Mouse (Mus musculus): ENCODE data around the gene Psme4. TPM values are rescaled to one million over a fixed set of nuclear protein-coding genes. Genes with fewer than 3 reads are reported as not detected.

Gene Psme4
- polyA plus RNA-seq, 1 experiment from 2014 or later: 36.4 TPM

DNA sequence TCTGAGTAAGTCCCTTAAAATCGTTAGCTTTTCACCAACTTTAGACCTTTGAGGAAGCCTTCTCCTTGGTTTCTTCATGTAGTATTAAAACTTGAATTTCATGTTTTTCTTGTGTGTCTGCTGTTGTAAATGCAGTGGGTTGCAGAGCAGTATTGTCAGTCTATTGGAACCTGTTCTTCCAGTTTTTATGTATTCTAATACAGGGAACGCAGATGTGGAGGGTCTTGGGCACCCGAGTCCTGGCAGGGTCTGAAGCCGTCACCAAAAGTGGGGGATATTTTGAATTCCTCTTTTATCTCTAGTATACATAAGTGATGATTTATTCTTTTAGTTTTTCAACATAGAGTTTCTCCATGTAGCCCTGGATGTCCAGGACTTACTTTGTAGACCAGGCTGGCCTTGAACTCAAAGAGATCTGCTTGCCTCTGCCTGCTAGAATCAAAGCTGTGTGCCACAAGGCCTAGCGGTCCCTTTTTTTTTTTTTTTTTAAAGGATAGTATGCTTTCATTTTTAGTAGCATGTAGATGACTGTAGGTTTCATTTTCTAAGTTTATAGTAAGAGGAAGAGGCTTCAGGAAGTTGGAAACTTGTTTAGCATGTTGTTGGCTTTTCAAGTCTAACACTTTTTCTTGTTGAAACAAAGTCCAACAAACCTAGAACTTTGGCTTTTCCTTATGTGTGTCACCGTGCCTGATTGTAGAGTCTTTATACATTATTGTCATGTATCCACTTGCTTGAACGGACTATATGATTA, 14.9 kb downstream of the Psme4 start:
- DNase-seq (ENCODE audit: low read depth, low spot score): no peak
- POLR2A ChIA-PET: no interaction called here
- CTCF ChIA-PET: no interaction called here
- no peaks in the 10 kb centered on the region for H3K27me3 ChIP-seq
- no peak for TF ChIP-seq CTCF (IDR thresholded peaks at IDR 0.05)
- in situ Hi-C loops (cut with MboI; ENCODE audit: low pct_unique_long_range_greater_than_20kb): no loop called here
- no peak for ATAC-seq

DNA sequence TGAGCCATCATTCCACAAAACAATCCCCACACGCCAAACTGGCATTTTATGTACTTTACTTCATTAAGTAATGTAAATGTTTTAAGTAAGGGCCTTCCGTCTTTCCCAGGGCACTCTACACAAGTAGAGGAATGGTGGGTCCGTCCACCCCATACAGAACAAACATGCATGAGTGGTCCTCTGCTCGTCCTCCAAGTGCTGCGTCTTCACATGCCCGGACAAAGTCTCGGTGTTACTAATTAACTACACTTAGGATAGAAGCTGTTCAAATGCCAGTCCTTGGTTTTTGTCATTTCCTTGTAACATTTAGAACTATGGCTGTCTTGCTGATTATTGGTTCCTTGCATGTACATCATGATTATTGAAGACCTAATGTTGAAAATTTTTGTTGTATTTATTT, 21.2 kb downstream of the Psme4 start:
- ChIA-PET POLR2A (no interaction called here), CTCF (interaction anchor here (0.9 kb wide), 1 partner anchor 8 kb away, joined by 3 read pairs; no protein-coding TSS in a partner anchor)
- ATAC-seq (no peak), DNase-seq (ENCODE audit: low read depth, low spot score) (no peak)
- no peak for TF ChIP-seq CTCF (IDR thresholded peaks at IDR 0.05)
- in situ Hi-C loops (cut with MboI; ENCODE audit: low pct_unique_long_range_greater_than_20kb): no loop called here
- no peaks in the 10 kb centered on the region for H3K27me3 ChIP-seq

DNA sequence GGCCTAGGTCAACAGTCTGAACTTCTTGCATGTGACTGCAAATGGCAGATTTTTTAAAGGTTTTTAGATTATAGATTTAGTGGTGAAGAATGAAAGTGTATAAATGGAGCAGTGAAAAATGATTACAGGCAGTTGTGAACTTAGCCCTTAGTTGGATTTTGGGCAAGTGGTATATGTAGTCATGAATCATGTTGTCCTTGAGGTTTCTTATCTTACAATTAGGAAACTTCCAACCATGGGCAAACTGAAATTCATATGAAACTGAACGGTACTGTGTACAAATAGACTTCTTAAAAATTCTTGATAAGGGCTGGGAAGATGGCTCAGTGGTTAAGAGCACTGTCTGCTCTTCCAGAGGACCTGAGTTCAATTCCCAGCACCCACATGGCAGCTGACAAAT, 22.2 kb downstream of the Psme4 start:
- CTCF ChIA-PET: no interaction called here

DNA sequence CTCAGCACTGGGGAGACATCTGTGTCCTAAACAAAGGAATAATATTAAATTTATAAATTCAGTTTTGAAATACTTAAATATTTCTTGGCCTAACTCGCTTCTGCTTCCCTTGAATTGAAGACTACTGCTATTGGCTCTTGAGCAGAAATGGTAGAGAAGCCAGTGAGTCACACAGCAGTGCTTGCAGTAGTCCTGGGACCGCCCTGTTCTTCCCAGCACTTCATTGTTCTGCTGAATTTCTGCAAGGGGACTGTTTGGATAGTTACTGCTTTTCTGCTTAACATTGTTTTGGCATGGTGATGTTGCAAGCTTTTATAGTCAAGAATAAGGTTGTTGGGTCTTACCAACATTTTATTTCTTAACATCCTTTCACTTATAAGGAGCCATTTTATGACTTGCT, 25.7 kb downstream of the Psme4 start:
- in situ Hi-C loops (cut with MboI; ENCODE audit: low pct_unique_long_range_greater_than_20kb): loop anchor here (5.0 kb wide), 1 partner anchor 120 kb away; no protein-coding TSS in a partner anchor
- H3K27me3 ChIP-seq: no peaks in the 10 kb centered on the region
- no peak for TF ChIP-seq CTCF (IDR thresholded peaks at IDR 0.05)
- ATAC-seq (no peak), DNase-seq (ENCODE audit: low read depth, low spot score) (no peak)
- POLR2A ChIA-PET: interaction anchor here (1.0 kb wide), 1 partner anchor 9 kb away, joined by 4 read pairs; no protein-coding TSS in a partner anchor
- CTCF ChIA-PET: no interaction called here

More for the DNA sequence above, 22.2 kb downstream of the Psme4 start:
- in situ Hi-C loops (cut with MboI; ENCODE audit: low pct_unique_long_range_greater_than_20kb): no loop called here
- H3K27me3 ChIP-seq: no peaks in the 10 kb centered on the region
- ATAC-seq: no peak
- no peak for DNase-seq (ENCODE audit: low read depth, low spot score)
- POLR2A ChIA-PET: no interaction called here
- no peak for TF ChIP-seq CTCF (IDR thresholded peaks at IDR 0.05)

DNA sequence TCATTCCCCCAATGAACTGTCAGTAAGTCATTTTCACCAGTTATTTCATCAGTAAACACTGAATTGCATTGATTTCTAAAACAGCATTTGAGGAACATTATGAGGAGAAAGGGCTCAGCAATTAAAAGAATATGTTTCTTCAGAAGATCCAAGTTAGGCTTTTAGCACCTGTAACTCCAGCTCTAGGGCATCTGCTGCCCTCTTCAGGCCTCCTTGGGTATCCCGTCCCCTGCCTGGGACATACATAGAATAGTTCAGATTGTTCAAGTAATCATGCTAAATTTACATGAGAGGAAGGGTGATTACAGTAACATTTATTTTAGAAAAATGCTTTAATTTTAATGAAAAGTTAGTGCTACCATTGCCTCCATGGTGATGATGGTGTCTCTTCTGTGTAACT, 28.0 kb downstream of the Psme4 start:
- peak; percentile 78 for ATAC-seq
- no peaks in the 10 kb centered on the region for H3K27me3 ChIP-seq
- ChIA-PET POLR2A (no interaction called here), CTCF (interaction anchor here (1.3 kb wide), 3 partner anchors 11 to 124 kb away, joined by 3 read pairs; no protein-coding TSS in a partner anchor)
- in situ Hi-C loops (cut with MboI; ENCODE audit: low pct_unique_long_range_greater_than_20kb): loop anchor here (5.0 kb wide), 1 partner anchor 122 kb away; no protein-coding TSS in a partner anchor
- no peak for DNase-seq (ENCODE audit: low read depth, low spot score)
- peak; percentile 91 for TF ChIP-seq CTCF (IDR thresholded peaks at IDR 0.05)

DNA sequence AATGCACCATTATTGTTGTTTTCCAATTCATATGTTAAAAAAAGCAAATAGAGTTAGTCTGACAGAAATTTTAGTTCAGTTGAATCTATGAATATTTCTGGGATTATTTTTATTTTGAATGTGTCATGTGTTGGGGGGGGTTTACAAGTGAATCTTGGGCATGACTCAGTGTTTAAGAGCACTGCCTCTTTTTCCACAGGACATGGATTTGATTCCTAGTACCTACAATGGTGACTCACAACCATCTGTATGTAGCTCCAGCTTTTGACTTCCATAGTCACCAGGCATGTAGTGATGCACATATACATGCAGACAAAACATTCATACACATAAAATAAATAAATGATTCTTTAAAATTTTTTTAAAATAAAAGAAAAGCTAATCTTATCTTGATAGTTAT, 28.6 kb downstream of the Psme4 start:
- ChIA-PET POLR2A (no interaction called here), CTCF (interaction anchor here (0.8 to 1.7 kb wide), 8 partner anchors 8 to 126 kb away, joined by 3 to 5 read pairs (median 3); no protein-coding TSS in a partner anchor)
- in situ Hi-C loops (cut with MboI; ENCODE audit: low pct_unique_long_range_greater_than_20kb): loop anchor here (25.0 kb wide), 1 partner anchor 688 kb away; no protein-coding TSS in a partner anchor
- DNase-seq (ENCODE audit: low read depth, low spot score) (no peak), ATAC-seq (no peak)
- no peak for TF ChIP-seq CTCF (IDR thresholded peaks at IDR 0.05)
- no peaks in the 10 kb centered on the region for H3K27me3 ChIP-seq

DNA sequence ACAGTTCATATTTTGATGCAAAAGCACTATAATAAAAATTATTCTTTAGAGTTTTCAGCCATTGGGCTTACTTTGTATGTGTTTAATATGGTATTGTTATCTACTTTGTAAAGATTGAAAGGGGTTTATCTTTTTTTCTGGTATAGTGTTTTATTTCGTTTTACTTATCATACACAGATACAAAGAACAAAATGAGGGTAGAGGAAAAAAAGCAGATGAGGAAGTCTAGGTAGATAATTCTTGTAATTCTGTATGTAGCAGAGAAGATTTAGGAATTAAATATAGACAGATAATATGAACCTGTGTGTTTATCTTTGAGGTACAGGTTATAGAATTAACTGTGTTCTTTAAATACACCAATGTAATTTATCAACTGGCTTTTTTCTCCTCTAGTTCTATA, 30.9 kb downstream of the Psme4 start:
- ChIA-PET POLR2A (interaction anchor here (1.0 kb wide), 1 partner anchor 11 kb away, joined by 6 read pairs; no protein-coding TSS in a partner anchor), CTCF (no interaction called here)
- no peak for ATAC-seq
- in situ Hi-C loops (cut with MboI; ENCODE audit: low pct_unique_long_range_greater_than_20kb): loop anchor here (25.0 kb wide), 1 partner anchor 690 kb away; no protein-coding TSS in a partner anchor
- no peak for TF ChIP-seq CTCF (IDR thresholded peaks at IDR 0.05)
- H3K27me3 ChIP-seq: no peaks in the 10 kb centered on the region
- no peak for DNase-seq (ENCODE audit: low read depth, low spot score)

DNA sequence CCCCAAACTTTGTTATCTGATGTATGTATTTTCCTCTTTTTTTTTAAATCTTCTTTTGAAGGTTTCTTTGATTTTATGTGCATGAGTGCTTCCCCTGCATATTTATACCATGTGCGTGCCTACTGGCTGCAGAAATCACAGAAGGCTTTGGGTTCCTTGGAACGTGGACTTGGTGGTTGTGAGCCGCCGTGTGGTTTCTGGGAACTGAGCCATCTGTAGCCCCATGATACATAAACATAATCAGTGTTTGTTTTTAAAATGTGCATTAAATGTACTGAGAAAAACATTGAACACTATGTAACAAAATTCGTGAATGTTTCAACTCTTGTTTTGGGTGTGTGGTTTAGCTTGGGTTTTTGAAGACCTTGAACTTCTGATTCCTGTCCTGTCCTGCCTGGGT, 49.6 kb downstream of the Psme4 start:
- in situ Hi-C loops (cut with MboI; ENCODE audit: low pct_unique_long_range_greater_than_20kb): loop anchor here (25.0 kb wide), 1 partner anchor 709 kb away; no protein-coding TSS in a partner anchor
- POLR2A ChIA-PET: no interaction called here
- CTCF ChIA-PET: interaction anchor here (1.1 to 1.2 kb wide), 2 partner anchors 14 to 17 kb away, joined by 3 to 4 read pairs; no protein-coding TSS in a partner anchor
- ATAC-seq (no peak), DNase-seq (ENCODE audit: low read depth, low spot score) (no peak)
- H3K27me3 ChIP-seq: no peaks in the 10 kb centered on the region
- no peak for TF ChIP-seq CTCF (IDR thresholded peaks at IDR 0.05)

DNA sequence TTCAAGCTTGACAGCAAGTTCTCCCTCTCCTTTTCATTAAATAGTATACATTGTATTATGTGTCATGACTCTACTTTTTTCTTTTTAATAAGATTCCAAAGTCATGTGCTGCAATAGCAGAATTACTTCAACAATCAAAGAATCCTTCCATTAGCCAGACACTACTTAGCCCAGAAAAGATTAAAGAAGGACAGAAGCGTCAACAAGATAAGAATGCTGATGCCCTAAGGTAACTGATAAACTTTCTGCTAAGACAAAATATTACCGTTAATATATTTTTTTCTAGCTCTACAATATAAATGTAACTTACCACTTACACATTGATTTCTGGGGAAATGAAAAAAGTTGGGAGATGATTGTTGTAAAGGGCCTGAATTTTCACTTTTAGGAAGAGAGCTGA, 67.3 kb downstream of the Psme4 start:
- DNase-seq (ENCODE audit: low read depth, low spot score) (no peak), ATAC-seq (no peak)
- CTCF ChIA-PET: interaction anchor here (1.3 to 1.9 kb wide), 2 partner anchors 10 to 18 kb away, joined by 3 to 8 read pairs; no protein-coding TSS in a partner anchor
- H3K27me3 ChIP-seq: no peaks in the 10 kb centered on the region
- in situ Hi-C loops (cut with MboI; ENCODE audit: low pct_unique_long_range_greater_than_20kb): loop anchor here (25.0 kb wide), 1 partner anchor 1651 kb away; no protein-coding TSS in a partner anchor
- TF ChIP-seq CTCF (IDR thresholded peaks at IDR 0.05): no peak
- POLR2A ChIA-PET: interaction anchor here (0.7 kb wide), 1 partner anchor 25 kb away, joined by 3 read pairs; no protein-coding TSS in a partner anchor

DNA sequence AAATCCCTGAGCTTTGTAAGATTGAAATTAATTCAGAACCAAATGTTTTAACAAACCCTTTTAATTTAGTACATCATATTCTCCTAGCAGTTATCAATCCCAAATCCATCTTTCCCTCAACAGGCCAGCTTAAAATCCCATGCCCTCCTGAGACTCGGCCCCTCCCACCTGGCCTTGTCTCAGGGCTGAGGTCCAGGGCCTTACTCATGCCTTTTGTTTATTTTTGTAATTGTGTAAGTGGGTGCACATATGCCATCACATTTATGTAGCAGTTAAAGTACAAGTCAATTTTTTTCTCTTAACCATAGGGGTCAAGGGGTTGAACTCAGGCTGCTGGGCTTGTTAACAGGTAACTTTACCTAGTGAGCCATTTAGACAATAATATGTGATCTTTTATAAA, 72.8 kb downstream of the Psme4 start:
- no peak for TF ChIP-seq CTCF (IDR thresholded peaks at IDR 0.05)
- H3K27me3 ChIP-seq: no peaks in the 10 kb centered on the region
- in situ Hi-C loops (cut with MboI; ENCODE audit: low pct_unique_long_range_greater_than_20kb): loop anchor here (25.0 kb wide), 1 partner anchor 1657 kb away; no protein-coding TSS in a partner anchor
- POLR2A ChIA-PET: no interaction called here
- DNase-seq (ENCODE audit: low read depth, low spot score) (no peak), ATAC-seq (no peak)
- CTCF ChIA-PET: no interaction called here

DNA sequence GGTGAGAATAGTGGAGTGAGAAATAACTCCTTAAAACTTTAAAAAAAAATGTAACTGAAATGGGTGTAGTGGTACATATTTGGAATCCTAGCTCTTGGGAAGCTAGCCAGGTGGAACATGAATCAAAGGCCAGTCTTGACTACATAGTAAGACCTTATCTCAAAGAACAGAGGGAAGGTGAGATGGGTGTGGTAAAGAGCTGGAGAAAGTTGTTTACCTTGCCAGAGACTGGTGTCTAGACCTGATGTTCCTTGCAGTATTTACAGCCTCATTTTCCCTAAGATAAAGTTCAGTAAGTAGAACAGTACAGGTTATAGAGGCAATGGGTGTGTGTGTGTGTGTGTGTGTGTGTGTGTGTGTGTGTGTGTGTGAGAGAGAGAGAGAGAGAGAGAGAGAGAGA, 100.9 kb downstream of the Psme4 start:
- ATAC-seq (no peak), DNase-seq (ENCODE audit: low read depth, low spot score) (no peak)
- ChIA-PET POLR2A (no interaction called here), CTCF (interaction anchor here (0.9 kb wide), 1 partner anchor 30 kb away, joined by 3 read pairs; no protein-coding TSS in a partner anchor)
- no peak for TF ChIP-seq CTCF (IDR thresholded peaks at IDR 0.05)
- in situ Hi-C loops (cut with MboI; ENCODE audit: low pct_unique_long_range_greater_than_20kb): no loop called here
- no peaks in the 10 kb centered on the region for H3K27me3 ChIP-seq
